Mouse (Mus musculus) forebrain, postnatal 0 days (tissue): ENCODE data around the gene Nfx1. TPM values are rescaled to one million over a fixed set of nuclear protein-coding genes. Genes with fewer than 3 reads are reported as not detected.

Source experiments
- ATAC-seq: fragments of 200-750 bp; cut with Nextera tagmentation; 2 replicates; pipeline ENCODE4 v1.8.0; 2017; ENCODE audit warnings: mild to moderate bottlenecking, moderate library complexity
- DNase-seq: peaks from one replicate; pipeline ENCODE4 v3.0.0-alpha.2; 2015
- H3K27ac ChIP-seq: fragments of 300-500 bp; sonication (generic); 2 replicates; pipeline ENCODE4 v1.5.1; 2014; ENCODE audit warnings: low read depth, mild to moderate bottlenecking, antibody characterized with exemption, low read length, moderate library complexity, mixed read lengths
- H3K27me3 ChIP-seq: fragments of 300-500 bp; sonication (generic); 2 replicates; pipeline ENCODE4 v1.6.1; 2014; ENCODE audit warnings: mild to moderate bottlenecking, low read length, mixed read lengths; ENCODE audit not compliant: insufficient read depth
- H3K36me3 ChIP-seq: fragments of 300-500 bp; sonication (generic); 2 replicates; pipeline ENCODE4 v1.6.1; 2014; ENCODE audit warnings: mild to moderate bottlenecking, moderate library complexity; ENCODE audit not compliant: insufficient read depth
- H3K4me1 ChIP-seq: fragments of 300-500 bp; sonication (generic); 2 replicates; pipeline ENCODE4 v1.6.1; 2014; ENCODE audit warnings: antibody characterized with exemption; ENCODE audit not compliant: insufficient read depth
- H3K4me2 ChIP-seq: fragments of 300-500 bp; sonication (generic); 2 replicates; pipeline ENCODE4 v1.6.1; 2014; ENCODE audit warnings: low read depth, mild to moderate bottlenecking, moderate library complexity
- H3K4me3 ChIP-seq: fragments of 300-500 bp; sonication (generic); 2 replicates; pipeline ENCODE4 v1.5.1; 2014; ENCODE audit warnings: low read depth, low read length, mixed read lengths
- H3K9ac ChIP-seq: fragments of 300-500 bp; sonication (generic); 2 replicates; pipeline ENCODE4 v1.6.1; 2014; ENCODE audit warnings: mild to moderate bottlenecking
- H3K9me3 ChIP-seq: fragments of 300-500 bp; sonication (generic); 2 replicates; pipeline ENCODE4 v1.6.1; 2016; ENCODE audit warnings: low read length
- CTCF ChIP-seq: sonication (generic); IDR thresholded peaks from 2 replicates; pipeline ENCODE4 v1.5.1; 2016; ENCODE audit warnings: antibody characterized with exemption, control low read depth, low read depth
- WGBS: fragments of 180-500 bp; shearing (Covaris S2); extraction: QIAGEN DNeasy Blood & Tissue Kit; methylation state at CpG from one replicate; pipeline ENCODE4 v1.1.7; 2014; 5-methylcytosine and 5-hydroxymethylcytosine counted together
- polyA plus RNA-seq: library from polyadenylated mRNA; unstranded; fragments of >200 nt; fragmentation: Nextera tagmentation; extraction: Ambion mirVana; gene quantifications from 2 replicates; pipeline ENCODE4 v1.2.1, GENCODE M21; 2015
- total RNA-seq: library from RNA; depleted of rRNA; stranded (reverse); fragments of >200 nt; gene quantifications from 2 replicates; pipeline ENCODE4 v1.2.3, GENCODE M21; 2014

Nfx1 gene
- total and polyA plus RNA-seq, 2 experiments from 2014 or later = 68.4 to 92.1 TPM

- H3K27ac ChIP-seq = no peak overlapping the region
- H3K9me3 ChIP-seq = no peaks in the 10 kb centered on the region
- DNase-seq (no peak), ATAC-seq (no peak)
- TF ChIP-seq CTCF = no peak
- no peaks in the 10 kb centered on the region for H3K27me3 ChIP-seq
- H3K4me2 ChIP-seq = no peak overlapping the region
- H3K4me1 ChIP-seq = no peaks in the 10 kb centered on the region
- H3K36me3 ChIP-seq = peaks cover 16% of the 10 kb centered on the region
- no peak overlapping the region for H3K4me3 ChIP-seq
- 82% methylated on average over 3 of the region's 3 CpGs for WGBS
- no peak overlapping the region for H3K9ac ChIP-seq
Measured at GRCm38 (mm10) chr4:41027872-41028271, 57.2 kb downstream of the Nfx1 start.

- H3K4me2 ChIP-seq = no peak overlapping the region
- H3K36me3 ChIP-seq = peaks cover 12% of the 10 kb centered on the region
- H3K27ac ChIP-seq = no peak overlapping the region
- ATAC-seq = no peak
- H3K9me3 ChIP-seq = no peaks in the 10 kb centered on the region
- no peak overlapping the region for H3K9ac ChIP-seq
- H3K4me1 ChIP-seq = no peaks in the 10 kb centered on the region
- no peak for DNase-seq
- no peaks in the 10 kb centered on the region for H3K27me3 ChIP-seq
- peak; percentile 15; the same call in 1 of the 2 replicates for TF ChIP-seq CTCF
- 85% methylated on average over 4 of the region's 4 CpGs for WGBS
- no peak overlapping the region for H3K4me3 ChIP-seq
Measured at GRCm38 (mm10) chr4:41028272-41028671, 57.6 kb downstream of the Nfx1 start.

GRCm38 (mm10) chr4:41029372-41029771 lies 58.7 kb downstream of the Nfx1 start:
- no peaks in the 10 kb centered on the region for H3K9me3 ChIP-seq
- H3K4me1 ChIP-seq = no peaks in the 10 kb centered on the region
- 92% methylated on average over 5 of the region's 5 CpGs for WGBS
- no peak overlapping the region for H3K27ac ChIP-seq
- DNase-seq (no peak), ATAC-seq (no peak; the same call in 1 of the 2 replicates)
- H3K27me3 ChIP-seq = no peaks in the 10 kb centered on the region
- 0 out of 2 replicates have a peak, but pooled peaks cover 3% of the 10 kb centered on the region for H3K36me3 ChIP-seq
- no peak for TF ChIP-seq CTCF
- H3K4me2 ChIP-seq = no peak overlapping the region
- H3K4me3 ChIP-seq = no peak overlapping the region
- H3K9ac ChIP-seq = no peak overlapping the region

GRCm38 (mm10) chr4:41031242-41031641 lies 60.5 kb downstream of the Nfx1 start:
- WGBS = 87% methylated on average over 3 of the region's 3 CpGs
- Histone ChIP-seq H3K27ac (no peak overlapping the region), H3K36me3 (no peaks in the 10 kb centered on the region), H3K27me3 (no peaks in the 10 kb centered on the region), H3K4me2 (no peak overlapping the region), H3K4me3 (no peak overlapping the region), H3K9me3 (no peaks in the 10 kb centered on the region), H3K4me1 (no peaks in the 10 kb centered on the region), H3K9ac (no peak overlapping the region)
- no peak for ATAC-seq
- TF ChIP-seq CTCF = no peak
- no peak for DNase-seq

DNA sequence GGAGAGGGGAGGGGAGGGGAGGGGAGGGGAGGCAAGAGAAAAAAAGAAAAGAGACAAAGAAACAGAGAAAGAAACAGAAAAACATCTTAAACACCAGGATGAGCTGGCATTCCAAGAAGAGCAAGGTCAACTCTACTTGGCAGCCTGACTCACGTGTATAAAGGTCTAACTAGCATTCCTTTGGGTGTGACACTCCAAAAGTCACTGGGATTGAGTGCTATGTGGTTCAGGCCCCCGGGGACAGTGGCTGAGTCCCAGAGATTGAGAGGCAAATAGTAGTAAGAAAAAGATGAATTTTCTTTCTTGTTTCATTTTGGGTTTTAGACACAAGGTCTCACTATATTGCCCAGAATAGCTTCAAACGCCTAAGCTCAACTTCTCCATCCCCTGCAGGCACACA lies 67.2 kb downstream of the Nfx1 start:
- no peak for TF ChIP-seq CTCF
- Histone ChIP-seq H3K4me3 (no peak overlapping the region), H3K27me3 (no peaks in the 10 kb centered on the region), H3K36me3 (no peaks in the 10 kb centered on the region), H3K4me1 (no peaks in the 10 kb centered on the region), H3K9me3 (no peaks in the 10 kb centered on the region), H3K27ac (no peak overlapping the region), H3K9ac (no peak overlapping the region), H3K4me2 (no peak overlapping the region)
- DNase-seq (no peak), ATAC-seq (no peak)
- WGBS = 60% methylated on average over 3 of the region's 3 CpGs

- Histone ChIP-seq H3K36me3 (no peaks in the 10 kb centered on the region), H3K4me2 (no peak overlapping the region), H3K9ac (no peak overlapping the region), H3K27ac (no peak overlapping the region), H3K9me3 (no peaks in the 10 kb centered on the region), H3K4me1 (no peaks in the 10 kb centered on the region), H3K27me3 (no peaks in the 10 kb centered on the region), H3K4me3 (no peak overlapping the region)
- 73% methylated on average over 7 of the region's 7 CpGs for WGBS
- no peak for TF ChIP-seq CTCF
- no peak for DNase-seq
- no peak for ATAC-seq
Measured at GRCm38 (mm10) chr4:41040983-41041382, 70.3 kb downstream of the Nfx1 start.

DNA sequence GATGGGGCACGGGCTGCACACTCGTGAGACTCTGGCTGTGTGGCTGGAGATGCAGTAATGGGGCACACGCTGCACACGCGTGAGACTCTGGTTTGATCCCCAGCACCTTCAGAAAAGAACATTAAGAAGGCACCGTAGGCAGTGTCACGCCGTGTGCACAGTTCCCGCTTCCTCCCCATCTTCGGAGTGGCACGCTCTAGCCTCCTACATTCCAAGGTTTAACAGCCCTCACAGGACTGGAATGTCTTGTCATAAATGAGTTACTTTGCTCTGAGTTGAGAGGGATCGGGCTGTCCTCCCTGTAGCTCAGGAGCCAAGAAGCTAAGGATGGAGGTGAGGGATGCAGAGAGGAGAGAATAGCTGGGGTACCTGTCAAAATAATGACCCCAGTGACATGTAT lies 72.2 kb downstream of the Nfx1 start:
- Histone ChIP-seq H3K4me1 (no peaks in the 10 kb centered on the region), H3K4me2 (no peak overlapping the region), H3K9ac (no peak overlapping the region), H3K4me3 (no peak overlapping the region), H3K27me3 (no peaks in the 10 kb centered on the region), H3K27ac (no peak overlapping the region), H3K36me3 (no peaks in the 10 kb centered on the region), H3K9me3 (no peaks in the 10 kb centered on the region)
- DNase-seq = no peak
- ATAC-seq = no peak
- WGBS = 86% methylated on average over 12 of the region's 12 CpGs
- no peak for TF ChIP-seq CTCF

GRCm38 (mm10) chr4:41043961-41044360 lies 73.3 kb downstream of the Nfx1 start:
- H3K9ac ChIP-seq = no peak overlapping the region
- H3K27me3 ChIP-seq = no peaks in the 10 kb centered on the region
- H3K36me3 ChIP-seq = no peaks in the 10 kb centered on the region
- H3K4me3 ChIP-seq = no peak overlapping the region
- WGBS = 81% methylated on average over 5 of the region's 5 CpGs
- H3K9me3 ChIP-seq = no peaks in the 10 kb centered on the region
- no peak overlapping the region for H3K27ac ChIP-seq
- no peak for TF ChIP-seq CTCF
- ATAC-seq (no peak), DNase-seq (no peak)
- no peaks in the 10 kb centered on the region for H3K4me1 ChIP-seq
- H3K4me2 ChIP-seq = no peak overlapping the region
